Mouse (Mus musculus): ENCODE measurements around the gene Lrrc8c. TPM values are rescaled to one million over a fixed set of nuclear protein-coding genes. Genes with fewer than 3 reads are reported as not detected.

The Lrrc8c gene
- polyA plus RNA-seq, 1 experiment from 2014 or later: 20.8 TPM

- H3K4me2 ChIP-seq: peak overlapping the region; percentile 57
- 42% methylated on average over 23 of the region's 23 CpGs for WGBS
- no peaks in the 10 kb centered on the region for H3K36me3 ChIP-seq
- peak; percentile 87 for ATAC-seq (replicated peaks; ENCODE audit: insufficient number of reproducible peaks, insufficient read depth, low FRiP score, low read depth)
- peak overlapping the region; percentile 6; the same call in 1 of the 2 replicates for H3K9ac ChIP-seq
- peaks cover 65% of the 10 kb centered on the region for H3K4me1 ChIP-seq (replicated peaks)
- no peaks in the 10 kb centered on the region for H3K27me3 ChIP-seq
- H3K4me3 ChIP-seq: peak overlapping the region; percentile 30; the same call in 1 of the 2 replicates
- H3K27ac ChIP-seq: peak overlapping the region; percentile 83
- no peaks in the 10 kb centered on the region for H3K9me3 ChIP-seq (replicated peaks)
Measured at GRCm38 (mm10) chr5:105527477-105528331, 8.5 kb downstream of the Lrrc8c start.

- 55% methylated on average over 6 of the region's 6 CpGs for WGBS
- H3K36me3 ChIP-seq: no peaks in the 10 kb centered on the region
- H3K27me3 ChIP-seq: no peaks in the 10 kb centered on the region
- no peaks in the 10 kb centered on the region for H3K9me3 ChIP-seq (replicated peaks)
- no peak overlapping the region for H3K9ac ChIP-seq
- no peak overlapping the region for H3K4me2 ChIP-seq
- no peak for ATAC-seq (replicated peaks; ENCODE audit: insufficient number of reproducible peaks, insufficient read depth, low FRiP score, low read depth)
- H3K27ac ChIP-seq: 0 out of 2 replicates have a peak overlapping the region, but pooled peaks have one; percentile 18
- no peak overlapping the region for H3K4me3 ChIP-seq
- H3K4me1 ChIP-seq (replicated peaks): peaks cover 39% of the 10 kb centered on the region
Measured at GRCm38 (mm10) chr5:105530576-105530975, 11.4 kb downstream of the Lrrc8c start.

GRCm38 (mm10) chr5:105535186-105535585 is 16.0 kb downstream of the Lrrc8c start:
- H3K27me3 ChIP-seq: no peaks in the 10 kb centered on the region
- no peak overlapping the region for H3K27ac ChIP-seq
- H3K4me2 ChIP-seq: no peak overlapping the region
- WGBS: 97% methylated on average over 3 of the region's 3 CpGs
- H3K4me3 ChIP-seq: no peak overlapping the region
- no peak for ATAC-seq (replicated peaks; ENCODE audit: insufficient number of reproducible peaks, insufficient read depth, low FRiP score, low read depth)
- no peaks in the 10 kb centered on the region for H3K36me3 ChIP-seq
- H3K4me1 ChIP-seq (replicated peaks): peaks cover 12% of the 10 kb centered on the region
- H3K9ac ChIP-seq: no peak overlapping the region
- no peaks in the 10 kb centered on the region for H3K9me3 ChIP-seq (replicated peaks)

- no peaks in the 10 kb centered on the region for H3K9me3 ChIP-seq (replicated peaks)
- WGBS: 85% methylated on average over 2 of the region's 2 CpGs
- H3K9ac ChIP-seq: no peak overlapping the region
- peaks cover 3% of the 10 kb centered on the region for H3K4me1 ChIP-seq (replicated peaks)
- H3K4me2 ChIP-seq: no peak overlapping the region
- no peak for ATAC-seq (replicated peaks; ENCODE audit: insufficient number of reproducible peaks, insufficient read depth, low FRiP score, low read depth)
- H3K27me3 ChIP-seq: no peaks in the 10 kb centered on the region
- H3K27ac ChIP-seq: no peak overlapping the region
- H3K4me3 ChIP-seq: no peak overlapping the region
- no peaks in the 10 kb centered on the region for H3K36me3 ChIP-seq
Measured at GRCm38 (mm10) chr5:105536172-105536571, 17.0 kb downstream of the Lrrc8c start.

GRCm38 (mm10) chr5:105537101-105537723 is 18.0 kb downstream of the Lrrc8c start:
- no peaks in the 10 kb centered on the region for H3K9me3 ChIP-seq (replicated peaks)
- no peak for ATAC-seq (replicated peaks; ENCODE audit: insufficient number of reproducible peaks, insufficient read depth, low FRiP score, low read depth)
- 86% methylated on average over 11 of the region's 11 CpGs for WGBS
- no peak overlapping the region for H3K4me3 ChIP-seq
- H3K36me3 ChIP-seq: no peaks in the 10 kb centered on the region
- no peak overlapping the region for H3K9ac ChIP-seq
- no peaks in the 10 kb centered on the region; the same call in 1 of the 2 replicates for H3K4me1 ChIP-seq (replicated peaks)
- no peak overlapping the region for H3K27ac ChIP-seq
- no peaks in the 10 kb centered on the region for H3K27me3 ChIP-seq
- H3K4me2 ChIP-seq: no peak overlapping the region

- 90% methylated on average over 7 of the region's 7 CpGs for WGBS
- H3K27me3 ChIP-seq: no peaks in the 10 kb centered on the region
- peaks cover 16% of the 10 kb centered on the region; the same call in 1 of the 2 replicates for H3K36me3 ChIP-seq
- no peaks in the 10 kb centered on the region; the same call in 1 of the 2 replicates for H3K4me1 ChIP-seq (replicated peaks)
- H3K9ac ChIP-seq: no peak overlapping the region
- no peaks in the 10 kb centered on the region for H3K9me3 ChIP-seq (replicated peaks)
- ATAC-seq (replicated peaks; ENCODE audit: insufficient number of reproducible peaks, insufficient read depth, low FRiP score, low read depth): no peak
- H3K4me2 ChIP-seq: no peak overlapping the region
- no peak overlapping the region for H3K4me3 ChIP-seq
- no peak overlapping the region for H3K27ac ChIP-seq
Measured at GRCm38 (mm10) chr5:105541051-105541450, 21.9 kb downstream of the Lrrc8c start.

- WGBS: 53% methylated on average over 3 of the region's 3 CpGs
- Histone ChIP-seq H3K9ac (no peak overlapping the region), H3K4me1 (replicated peaks) (peaks cover 5% of the 10 kb centered on the region), H3K36me3 (peaks cover 16% of the 10 kb centered on the region; the same call in 1 of the 2 replicates), H3K4me2 (no peak overlapping the region), H3K4me3 (no peak overlapping the region), H3K9me3 (replicated peaks) (no peaks in the 10 kb centered on the region), H3K27me3 (no peaks in the 10 kb centered on the region), H3K27ac (no peak overlapping the region)
- no peak for ATAC-seq (replicated peaks; ENCODE audit: insufficient number of reproducible peaks, insufficient read depth, low FRiP score, low read depth)
Measured at GRCm38 (mm10) chr5:105545126-105545525, 25.9 kb downstream of the Lrrc8c start.

GRCm38 (mm10) chr5:105547115-105547514 is 27.9 kb downstream of the Lrrc8c start:
- H3K9me3 ChIP-seq (replicated peaks): no peaks in the 10 kb centered on the region
- H3K4me3 ChIP-seq: no peak overlapping the region
- H3K36me3 ChIP-seq: peaks cover 16% of the 10 kb centered on the region; the same call in 1 of the 2 replicates
- ATAC-seq (replicated peaks; ENCODE audit: insufficient number of reproducible peaks, insufficient read depth, low FRiP score, low read depth): no peak
- H3K4me1 ChIP-seq (replicated peaks): peaks cover 5% of the 10 kb centered on the region
- no peak overlapping the region for H3K9ac ChIP-seq
- H3K4me2 ChIP-seq: no peak overlapping the region
- H3K27ac ChIP-seq: no peak overlapping the region
- WGBS: 84% methylated on average over 4 of the region's 4 CpGs
- no peaks in the 10 kb centered on the region for H3K27me3 ChIP-seq

- peaks cover 5% of the 10 kb centered on the region for H3K4me1 ChIP-seq (replicated peaks)
- H3K36me3 ChIP-seq: no peaks in the 10 kb centered on the region
- H3K9me3 ChIP-seq (replicated peaks): no peaks in the 10 kb centered on the region
- ATAC-seq (replicated peaks; ENCODE audit: insufficient number of reproducible peaks, insufficient read depth, low FRiP score, low read depth): no peak
- no peak overlapping the region for H3K27ac ChIP-seq
- 53% methylated on average over 1 of the region's 1 CpGs for WGBS
- H3K9ac ChIP-seq: no peak overlapping the region
- H3K4me3 ChIP-seq: no peak overlapping the region
- no peak overlapping the region for H3K4me2 ChIP-seq
- H3K27me3 ChIP-seq: no peaks in the 10 kb centered on the region
Measured at GRCm38 (mm10) chr5:105551808-105552207, 32.6 kb downstream of the Lrrc8c start.

- no peak overlapping the region for H3K27ac ChIP-seq
- no peaks in the 10 kb centered on the region for H3K27me3 ChIP-seq
- no peak for ATAC-seq (replicated peaks; ENCODE audit: insufficient number of reproducible peaks, insufficient read depth, low FRiP score, low read depth)
- H3K4me1 ChIP-seq (replicated peaks): no peaks in the 10 kb centered on the region
- H3K4me3 ChIP-seq: no peak overlapping the region
- H3K9me3 ChIP-seq (replicated peaks): no peaks in the 10 kb centered on the region
- H3K9ac ChIP-seq: no peak overlapping the region
- 84% methylated on average over 6 of the region's 6 CpGs for WGBS
- peaks cover 2% of the 10 kb centered on the region; the same call in 1 of the 2 replicates for H3K36me3 ChIP-seq
- no peak overlapping the region for H3K4me2 ChIP-seq
Measured at GRCm38 (mm10) chr5:105556291-105556690, 37.1 kb downstream of the Lrrc8c start.

GRCm38 (mm10) chr5:105557346-105557745 is 38.2 kb downstream of the Lrrc8c start:
- H3K9me3 ChIP-seq (replicated peaks): no peaks in the 10 kb centered on the region
- H3K9ac ChIP-seq: no peak overlapping the region
- no peak overlapping the region for H3K4me2 ChIP-seq
- no peak overlapping the region for H3K27ac ChIP-seq
- H3K4me1 ChIP-seq (replicated peaks): peaks cover 9% of the 10 kb centered on the region
- H3K27me3 ChIP-seq: no peaks in the 10 kb centered on the region
- no peak for ATAC-seq (replicated peaks; ENCODE audit: insufficient number of reproducible peaks, insufficient read depth, low FRiP score, low read depth)
- 95% methylated on average over 3 of the region's 3 CpGs for whole genome bisulfite sequencing
- no peak overlapping the region for H3K4me3 ChIP-seq
- H3K36me3 ChIP-seq: peaks cover 2% of the 10 kb centered on the region; the same call in 1 of the 2 replicates
